8 mouse cellular contexts compared by ENCODE assay signal in genomic region chr7:89437589-89437988, GRCm38 (mm10). TPM values are rescaled to one million over a fixed set of nuclear protein-coding genes. Genes with fewer than 3 reads are reported as not detected.
A peak's percentile ranks its signal among the peaks of the same experiment; 100 is the strongest.
DNase-seq lines count a peak whose midpoint lies in the region; ATAC-seq lines count a peak whose summit lies in the region.

No protein-coding gene starts in this region.

- H3K36me3 ChIP-seq in hindbrain, embryonic 16.5 days (ENCODE audit: control insufficient read depth, insufficient read depth, low read length): no peaks in the 10 kb centered on the region

- peak; percentile 97 for ATAC-seq in common myeloid progenitor, adult 5-6 weeks (replicated peaks; ENCODE audit: low read depth, poor library complexity, severe bottlenecking)
- 0 out of 2 replicates have a peak, but pooled peaks have one; percentile 34 for ATAC-seq in hindbrain, embryonic 16.5 days

- H3K27ac ChIP-seq in hindbrain, embryonic 16.5 days (ENCODE audit: low read depth, low read length): no peak overlapping the region

- H3K9ac ChIP-seq in hindbrain, embryonic 16.5 days (ENCODE audit: low read depth, low read length): no peak overlapping the region

- no peak overlapping the region for H3K4me2 ChIP-seq in hindbrain, embryonic 16.5 days (ENCODE audit: low read length)

- no peaks in the 10 kb centered on the region for H3K9me3 ChIP-seq in hindbrain, embryonic 16.5 days (ENCODE audit: control insufficient read depth, low read length)

- DNase-seq in left cerebral cortex, adult 18-20 months (ENCODE audit: low spot score in 2 of 2): peak; percentile 41 to 48
- no peak for DNase-seq in left cerebral cortex, adult 11 months (ENCODE audit: low spot score)
- peak; percentile 56 for DNase-seq in ES-CJ7 (ENCODE audit: low read depth, low spot score)
- peak; percentile 44 to 73 for DNase-seq in layer of hippocampus, postnatal 14 days (ENCODE audit: low spot score in 2 of 2)
- DNase-seq in naive thymus-derived CD4-positive, alpha-beta T cell, adult 2 months (ENCODE audit: low read depth): peak; percentile 6
- no peak for DNase-seq in spleen, postnatal 4 days (ENCODE audit: low spot score in 2 of 2)

- 50% methylated on average over 4 of the region's 4 CpGs for WGBS in hindbrain, embryonic 16.5 days

- no peaks in the 10 kb centered on the region for H3K27me3 ChIP-seq in hindbrain, embryonic 16.5 days (replicated peaks; ENCODE audit: control insufficient read depth, insufficient read depth, low read length)

- H3K4me3 ChIP-seq in hindbrain, embryonic 16.5 days (ENCODE audit: low read length): no peak overlapping the region

- no peaks in the 10 kb centered on the region for H3K4me1 ChIP-seq in hindbrain, embryonic 16.5 days (ENCODE audit: control insufficient read depth, insufficient read depth, low read depth, low read length)

RNA-seq across cellular contexts. Expression of gene Fzd4, which starts 33.4 kb away (rescaled TPM):
- total RNA-seq in left cerebral cortex, adult 18-20 months (2021): 1 to 10 TPM; 5.6 to 5.7 TPM
- 0.50 and 0.58 TPM in 2 replicates for total RNA-seq in common myeloid progenitor, adult 5-6 weeks (2017)
- 2.1 and 2.6 TPM in 2 replicates for polyA plus RNA-seq in hindbrain, embryonic 16.5 days (2015; fragmentation: Nextera tagmentation; extraction: Ambion mirVana)
- 10 to 100 TPM in 1 of 2 experiments, 1 to 10 TPM in 1; 8.9 to 11.7 TPM for total RNA-seq in layer of hippocampus, postnatal 14 days (2021)

RNA-seq across cellular contexts. Expression of gene Tmem135, which starts 33.6 kb away (rescaled TPM):
- total RNA-seq in left cerebral cortex, adult 18-20 months (2021): 10 to 100 TPM; 58.1 to 62.4 TPM
- total RNA-seq in common myeloid progenitor, adult 5-6 weeks (2017): 20.3 and 22.3 TPM in 2 replicates
- polyA plus RNA-seq in hindbrain, embryonic 16.5 days (2015; fragmentation: Nextera tagmentation; extraction: Ambion mirVana): 29.4 and 34.3 TPM in 2 replicates
- total RNA-seq in layer of hippocampus, postnatal 14 days (2021): 10 to 100 TPM; 70.3 to 80.9 TPM

Comparison
In these comparisons a context has a peak if more than half of its experiments do, and no peak if none do; other contexts are left out.
1. DNase-seq: peak in left cerebral cortex, adult 18-20 months (2 of 2), ES-CJ7 (single experiment), layer of hippocampus, postnatal 14 days (2 of 2) and naive thymus-derived CD4-positive, alpha-beta T cell, adult 2 months (single experiment); none in left cerebral cortex, adult 11 months (single experiment) and spleen, postnatal 4 days (0 of 2).